Mouse (Mus musculus) intestine, embryonic 14.5 days (tissue): ENCODE data around the gene Nhp2. TPM values are rescaled to one million over a fixed set of nuclear protein-coding genes. Genes with fewer than 3 reads are reported as not detected.
"Not testable (repeated sequence)": the region's sequence is repeated elsewhere in the genome, so short reads cannot be mapped to it uniquely, and the experiment has no call there.

Experiments used
- ATAC-seq: fragments of 200-750 bp; cut with Nextera tagmentation; replicated peaks from 2 replicates; pipeline ENCODE4 v1.8.0; 2017; ENCODE audit warnings: low read depth, moderate number of reproducible peaks, moderate TSS enrichment, moderate library complexity; ENCODE audit not compliant: low FRiP score, low TSS enrichment
- DNase-seq: peaks from one replicate; pipeline ENCODE4 v3.0.0-alpha.2; 2018; ENCODE audit warnings: low spot score
- H3K27ac ChIP-seq: fragments of 300-500 bp; sonication (generic); 2 replicates; pipeline ENCODE4 v1.5.1; 2014; ENCODE audit warnings: low read depth, mild to moderate bottlenecking, control low read depth
- H3K27me3 ChIP-seq: fragments of 300-500 bp; sonication (generic); replicated peaks from 2 replicates; pipeline ENCODE4 v1.6.1; 2014; ENCODE audit warnings: low read length, control low read depth; ENCODE audit not compliant: control insufficient read depth, insufficient read depth
- H3K36me3 ChIP-seq: fragments of 300-500 bp; sonication (generic); 2 replicates; pipeline ENCODE4 v1.6.1; 2014; ENCODE audit warnings: low read length, control low read depth; ENCODE audit not compliant: control insufficient read depth, insufficient read depth
- H3K4me1 ChIP-seq: fragments of 300-500 bp; sonication (generic); replicated peaks from 2 replicates; pipeline ENCODE4 v1.6.1; 2014; ENCODE audit warnings: low read length, control low read depth, mixed read lengths; ENCODE audit not compliant: control insufficient read depth, insufficient read depth
- H3K4me2 ChIP-seq: fragments of 300-500 bp; sonication (generic); 2 replicates; pipeline ENCODE4 v1.6.1; 2014; ENCODE audit warnings: low read length
- H3K4me3 ChIP-seq: fragments of 300-500 bp; sonication (generic); 2 replicates; pipeline ENCODE4 v1.5.1; 2014; ENCODE audit warnings: low read depth, low read length, control low read depth, mixed read lengths
- H3K9ac ChIP-seq: fragments of 300-500 bp; sonication (generic); 2 replicates; pipeline ENCODE4 v1.6.1; 2014; ENCODE audit warnings: mild to moderate bottlenecking, low read length
- H3K9me3 ChIP-seq: fragments of 300-500 bp; sonication (generic); 2 replicates; pipeline ENCODE4 v1.6.1; 2016; ENCODE audit warnings: low read length, control low read depth; ENCODE audit not compliant: control insufficient read depth
- WGBS: fragments of 180-500 bp; shearing (Covaris S2); extraction: QIAGEN DNeasy Blood & Tissue Kit; methylation state at CpG from one replicate; pipeline ENCODE4 v1.1.7; 2014; 5-methylcytosine and 5-hydroxymethylcytosine counted together
- polyA plus RNA-seq: library from polyadenylated mRNA; unstranded; fragments of >200 nt; fragmentation: Nextera tagmentation; extraction: Ambion mirVana; gene quantifications from 2 replicates; pipeline ENCODE4 v1.2.1, GENCODE M21; 2014

Gene Nhp2
- polyA plus RNA-seq, 1 experiment from 2014 or later = 226 TPM

- Histone ChIP-seq H3K4me3 (no peak overlapping the region), H3K36me3 (no peaks in the 10 kb centered on the region), H3K27me3 (no peaks in the 10 kb centered on the region), H3K27ac (no peak overlapping the region), H3K9me3 (no peaks in the 10 kb centered on the region), H3K9ac (no peak overlapping the region), H3K4me1 (no peaks in the 10 kb centered on the region), H3K4me2 (no peak overlapping the region)
- WGBS = 75% methylated on average over 7 of the region's 7 CpGs
- no peak for DNase-seq
- ATAC-seq = no peak
Observed at GRCm38 (mm10) chr11:51662632-51663031, 43.1 kb downstream of the Nhp2 start.

- not testable (repeated sequence) for H3K4me3 ChIP-seq, H3K27ac ChIP-seq, H3K27me3 ChIP-seq, H3K9me3 ChIP-seq, H3K9ac ChIP-seq, H3K4me1 ChIP-seq, H3K4me2 ChIP-seq, H3K36me3 ChIP-seq, ATAC-seq, DNase-seq
- 92% methylated on average over 7 of the region's 7 CpGs for WGBS
Observed at GRCm38 (mm10) chr11:51664747-51665146, 45.2 kb downstream of the Nhp2 start.

- WGBS = 93% methylated on average over 7 of the region's 7 CpGs
- no peaks in the 10 kb centered on the region for H3K4me1 ChIP-seq
- no peak overlapping the region for H3K9ac ChIP-seq
Observed at GRCm38 (mm10) chr11:51670846-51671245, 51.3 kb downstream of the Nhp2 start.

GRCm38 (mm10) chr11:51671376-51671775, 51.8 kb downstream of the Nhp2 start:
- no peak overlapping the region for H3K9ac ChIP-seq
- H3K4me3 ChIP-seq = no peak overlapping the region
- DNase-seq (no peak), ATAC-seq (no peak)
- H3K36me3 ChIP-seq = no peaks in the 10 kb centered on the region
- 82% methylated on average over 2 of the region's 2 CpGs for WGBS
- H3K4me1 ChIP-seq = no peaks in the 10 kb centered on the region
- no peaks in the 10 kb centered on the region for H3K27me3 ChIP-seq
- H3K27ac ChIP-seq = no peak overlapping the region
- no peak overlapping the region for H3K4me2 ChIP-seq
- H3K9me3 ChIP-seq = no peaks in the 10 kb centered on the region

More at GRCm38 (mm10) chr11:51670846-51671245, 51.3 kb downstream of the Nhp2 start:
- DNase-seq (no peak), ATAC-seq (no peak)
- H3K4me2 ChIP-seq = no peak overlapping the region
- no peaks in the 10 kb centered on the region for H3K36me3 ChIP-seq
- H3K27me3 ChIP-seq = no peaks in the 10 kb centered on the region
- no peak overlapping the region for H3K4me3 ChIP-seq
- no peak overlapping the region for H3K27ac ChIP-seq
- H3K9me3 ChIP-seq = no peaks in the 10 kb centered on the region

DNA sequence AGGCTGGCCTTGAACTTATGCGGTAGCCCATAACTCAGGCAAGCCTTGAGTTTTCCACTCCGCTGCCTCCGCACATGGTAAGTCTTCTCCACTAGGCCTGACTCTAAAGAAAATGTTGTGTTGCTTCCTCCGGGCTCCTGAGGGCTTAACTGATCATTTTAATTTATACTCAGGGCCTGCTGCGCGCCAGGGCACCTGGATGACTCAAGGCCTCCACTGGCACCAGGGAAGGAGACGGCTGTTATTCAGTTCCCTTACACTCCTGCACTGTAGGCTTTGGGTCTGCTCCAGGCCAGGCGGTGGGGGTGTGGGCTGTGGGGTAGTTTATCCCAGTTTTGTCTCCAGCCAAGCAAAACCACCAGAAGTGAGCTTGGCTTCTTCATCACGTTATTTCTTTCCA, 53.8 kb downstream of the Nhp2 start:
- Histone ChIP-seq H3K4me1 (no peaks in the 10 kb centered on the region), H3K4me3 (no peak overlapping the region), H3K9me3 (no peaks in the 10 kb centered on the region), H3K27me3 (no peaks in the 10 kb centered on the region), H3K4me2 (no peak overlapping the region), H3K9ac (no peak overlapping the region), H3K36me3 (no peaks in the 10 kb centered on the region), H3K27ac (no peak overlapping the region)
- ATAC-seq (no peak), DNase-seq (no peak)
- WGBS = 80% methylated on average over 9 of the region's 9 CpGs

Other genes starting within 250 kb of the Nhp2 start
- gene Phykpl, start 35.0 kb upstream of the Nhp2 start, polyA plus RNA-seq = 21.5 and 22.8 TPM in 2 replicates
- gene Hnrnpab, start 12.9 kb upstream of the Nhp2 start, polyA plus RNA-seq = 494 and 527 TPM in 2 replicates
- gene Rmnd5b, start 16.2 kb downstream of the Nhp2 start, polyA plus RNA-seq = 42.7 and 44.0 TPM in 2 replicates
- 15.3 and 17.3 TPM in 2 replicates for gene N4bp3, start 31.1 kb downstream of the Nhp2 start, polyA plus RNA-seq
- 3.9 and 4.8 TPM in 2 replicates for gene D930048N14Rik, start 31.2 kb downstream of the Nhp2 start, polyA plus RNA-seq
- 81.9 and 86.6 TPM in 2 replicates for gene 0610009B22Rik, start 69.1 kb downstream of the Nhp2 start, polyA plus RNA-seq
- gene Sec24a, start 143.9 kb downstream of the Nhp2 start, polyA plus RNA-seq = 17.0 and 19.2 TPM in 2 replicates
- 119 and 123 TPM in 2 replicates for gene Sar1b, start 144.0 kb downstream of the Nhp2 start, polyA plus RNA-seq
- gene Jade2, start 237.9 kb downstream of the Nhp2 start, polyA plus RNA-seq = 0.82 and 0.95 TPM in 2 replicates